Mouse (Mus musculus) retina, embryonic 14.5 days (tissue): Measurements from ENCODE around the gene Helt.
A peak's percentile ranks its signal among the peaks of the same experiment; 100 is the strongest.

Experiments used
- DNase-seq: peaks from one replicate; pipeline ENCODE4 v3.0.0-alpha.2; 2015; ENCODE audit warnings: low spot score

Helt gene

GRCm38 (mm10) chr8:46294181-46294892 lies at the start of gene Helt:
Helt (minus strand) TSS chr8:46294671.
- no peak for DNase-seq

DNA sequence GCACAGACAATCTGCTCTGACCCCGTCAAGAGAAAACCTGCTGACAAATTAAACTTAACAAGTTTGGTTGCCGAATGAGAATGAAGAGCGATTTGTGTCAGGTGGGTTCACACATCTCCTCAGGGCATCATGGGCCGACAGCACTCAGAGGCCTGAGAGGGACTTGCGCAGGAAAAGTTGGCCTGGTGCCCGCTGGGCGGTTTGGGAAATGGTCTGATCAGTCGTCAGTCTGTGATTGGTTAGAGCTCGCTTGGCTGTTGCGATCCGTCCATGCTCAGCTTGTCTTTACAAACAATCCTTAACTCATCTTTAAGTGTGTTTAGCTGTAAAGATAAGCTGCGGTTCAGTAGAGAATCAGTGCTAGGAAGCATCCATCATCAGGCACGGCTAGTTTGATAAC lies 47.8 kb upstream of the Helt start:
- no peak for DNase-seq

- DNase-seq: no peak
These were observed 46.2 kb upstream of the Helt start for GRCm38 (mm10) chr8:46340381-46341273.

GRCm38 (mm10) chr8:46339317-46339716 lies 44.8 kb upstream of the Helt start:
- no peak for DNase-seq

GRCm38 (mm10) chr8:46336351-46336750 lies 41.9 kb upstream of the Helt start:
- no peak for DNase-seq

DNA sequence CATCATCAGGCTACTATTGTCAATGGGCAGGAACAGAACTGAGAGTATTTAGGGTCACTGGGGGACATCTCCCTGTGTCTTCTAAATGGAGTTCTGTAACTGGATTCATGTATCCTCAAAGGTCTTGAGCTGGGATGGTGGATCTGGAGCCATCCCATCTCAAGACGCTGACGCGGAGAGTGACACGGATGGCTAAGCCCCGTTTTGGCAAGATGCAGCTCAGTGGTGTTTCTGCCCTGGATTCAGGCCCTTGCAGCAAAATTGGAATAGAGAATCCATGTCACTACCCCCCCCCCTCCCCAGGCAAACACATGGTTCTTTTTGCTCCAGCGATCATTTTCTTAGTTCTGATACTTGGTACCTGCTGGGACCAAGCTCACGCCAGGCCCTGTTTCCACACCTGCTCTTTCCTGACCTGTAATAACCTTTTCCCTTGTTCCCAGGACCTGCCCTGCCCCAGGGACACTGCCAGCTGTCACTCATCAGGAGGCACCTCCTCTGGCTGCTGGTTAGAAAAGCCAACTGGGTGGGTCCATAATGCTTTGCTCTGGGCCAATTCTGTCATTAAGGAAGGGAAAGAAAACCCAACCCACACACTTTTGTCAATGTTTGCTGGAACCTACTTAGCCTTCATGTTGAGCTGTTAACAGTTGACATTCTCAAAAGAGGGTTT lies 38.1 kb upstream of the Helt start:
- no peak for DNase-seq

DNA sequence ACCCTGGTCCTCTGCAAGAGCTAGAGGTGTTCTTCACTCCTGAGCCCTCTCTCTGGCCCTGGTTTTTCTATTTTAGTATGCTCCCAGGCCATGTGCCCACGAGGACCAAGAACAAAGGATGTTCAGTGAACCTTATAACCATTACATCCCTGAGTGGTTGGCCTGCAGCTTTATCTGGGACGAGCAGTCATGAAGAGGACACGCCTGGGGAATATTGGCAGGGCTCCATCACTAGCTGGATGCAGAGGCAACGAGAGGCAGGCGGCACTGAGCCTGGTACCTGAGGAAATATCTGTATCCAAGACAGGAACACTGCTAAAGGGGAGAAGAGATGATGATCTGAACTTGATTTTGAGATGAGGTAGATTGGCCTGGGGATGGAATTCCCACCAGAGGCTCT lies 37.3 kb upstream of the Helt start:
- no peak for DNase-seq

DNA sequence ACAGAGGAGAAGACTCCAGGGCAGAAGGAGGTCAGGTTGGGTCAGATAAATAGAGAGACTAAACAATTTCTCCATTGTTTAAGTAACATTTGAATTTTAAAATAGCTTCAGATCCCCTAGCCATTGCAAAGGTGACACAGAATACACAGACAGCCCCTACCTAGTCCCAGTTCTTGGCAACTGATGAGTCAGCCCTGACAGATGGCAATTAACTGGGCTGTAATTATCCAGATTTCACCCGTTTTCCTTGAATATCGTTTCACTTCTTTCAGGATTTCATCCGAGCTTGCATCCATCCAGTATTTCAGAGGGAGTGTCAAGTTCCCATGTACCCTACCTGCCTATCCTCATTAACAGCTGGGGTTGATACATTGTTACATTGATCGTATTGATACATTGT lies 34.9 kb upstream of the Helt start:
- DNase-seq: no peak

DNA sequence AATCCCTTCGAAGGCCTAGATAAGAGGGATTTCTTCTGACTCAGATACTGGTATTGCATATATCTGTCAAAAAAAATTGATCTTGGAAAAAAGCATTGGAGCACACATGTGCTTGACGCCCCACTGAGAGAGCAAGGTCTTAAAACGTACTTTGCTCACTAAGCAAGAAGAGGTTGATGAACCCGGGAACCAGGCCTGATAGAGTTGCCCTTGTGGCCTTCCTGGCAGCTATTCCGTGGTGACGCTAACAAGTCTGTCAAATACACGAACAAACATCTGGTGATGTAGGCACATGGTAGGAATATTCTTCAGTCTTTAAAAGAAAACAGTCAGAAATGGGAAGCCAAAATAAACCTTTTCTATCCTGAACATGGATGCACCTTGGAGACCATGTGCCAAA lies 32.8 kb upstream of the Helt start:
- DNase-seq: no peak

- DNase-seq: no peak
These were observed 32.2 kb upstream of the Helt start for GRCm38 (mm10) chr8:46326715-46327114.

GRCm38 (mm10) chr8:46324676-46325075 lies 30.2 kb upstream of the Helt start:
- DNase-seq: no peak

GRCm38 (mm10) chr8:46323672-46324191 lies 29.3 kb upstream of the Helt start:
- no peak for DNase-seq

DNA sequence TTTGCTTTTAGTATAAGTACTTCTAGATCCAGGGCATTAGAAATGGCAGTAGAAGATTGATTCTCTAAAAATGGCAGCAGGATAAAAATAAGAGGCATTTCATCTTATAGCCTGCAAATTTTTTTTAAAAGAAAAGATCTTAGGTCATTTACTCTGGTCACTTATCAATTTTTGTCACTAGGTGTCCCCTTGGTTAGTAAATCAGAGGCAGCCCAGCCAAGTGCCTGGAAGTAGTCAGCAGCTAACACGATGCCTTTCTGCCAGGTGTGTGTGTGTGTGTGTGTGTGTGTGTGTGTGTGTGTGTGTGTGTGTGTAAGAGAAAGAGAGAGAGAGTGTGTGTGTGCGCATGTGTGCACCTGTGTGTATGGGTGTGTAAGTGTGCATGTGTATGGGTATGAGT lies 28.4 kb upstream of the Helt start:
- no peak for DNase-seq

GRCm38 (mm10) chr8:46322421-46322820 lies 27.9 kb upstream of the Helt start:
- no peak for DNase-seq

DNA sequence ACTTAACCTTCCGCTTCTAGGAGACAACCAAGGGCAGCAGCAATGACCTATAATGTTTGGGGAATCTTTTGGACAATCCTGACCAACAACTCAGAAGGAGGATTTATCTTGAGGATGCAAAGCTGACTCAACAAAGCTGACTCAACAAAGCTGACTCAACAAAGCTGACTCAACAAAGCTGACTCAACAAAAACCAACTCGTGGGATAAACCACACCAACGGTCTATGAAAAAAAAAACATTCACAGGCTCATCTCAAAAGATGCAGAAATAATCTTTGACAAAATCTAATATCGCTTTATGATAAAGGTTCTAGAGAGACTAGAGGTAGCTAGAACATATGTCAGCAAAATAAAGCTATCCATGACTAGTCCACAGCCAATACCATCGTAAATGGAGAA lies 24.3 kb upstream of the Helt start:
- DNase-seq: no peak

DNA sequence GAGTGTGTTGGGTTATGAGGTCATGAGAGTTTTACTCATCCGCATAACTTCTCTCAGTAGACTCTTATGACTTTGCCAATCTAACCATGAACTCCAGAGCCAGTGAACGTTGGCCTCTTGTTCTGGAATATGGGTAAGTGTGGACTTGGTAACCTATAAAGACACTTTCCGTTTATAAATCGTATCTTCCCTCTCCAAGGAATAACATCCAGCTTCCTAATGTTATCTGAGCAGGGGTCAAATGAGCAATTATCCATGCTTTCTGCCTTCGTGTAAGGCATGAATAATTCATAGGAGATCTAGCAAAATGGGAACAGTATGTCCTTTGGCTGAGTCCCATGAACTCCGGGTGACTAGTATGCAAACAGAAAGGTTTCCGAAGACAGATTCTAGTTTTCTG lies 22.7 kb upstream of the Helt start:
- DNase-seq: no peak

GRCm38 (mm10) chr8:46313798-46314197 lies 19.3 kb upstream of the Helt start:
- DNase-seq: no peak

DNA sequence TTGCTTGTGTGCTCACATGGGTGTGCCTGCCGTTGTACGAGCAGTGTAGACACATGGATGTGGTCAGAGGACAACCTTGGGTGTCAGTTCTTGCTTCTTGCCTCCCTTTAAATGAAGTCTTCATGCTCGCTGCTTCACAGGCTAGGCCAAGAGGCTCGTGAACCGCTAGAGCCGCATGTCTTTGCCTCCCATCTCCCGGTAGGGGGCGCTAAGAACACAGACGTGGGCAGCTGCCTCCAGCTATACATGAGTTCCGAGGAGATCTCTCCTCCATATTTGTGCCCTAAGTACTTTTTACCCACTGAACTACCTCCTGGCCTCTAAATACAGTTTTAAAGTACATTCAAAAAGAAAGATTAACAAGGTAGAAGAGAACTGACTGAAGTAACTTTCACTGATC lies 16.7 kb upstream of the Helt start:
- peak; percentile 94 for DNase-seq

- DNase-seq: no peak
These were observed 13.7 kb upstream of the Helt start for GRCm38 (mm10) chr8:46308189-46308588.

- peak; percentile 88 for DNase-seq
These were observed 11.4 kb upstream of the Helt start for GRCm38 (mm10) chr8:46305733-46306349.

- no peak for DNase-seq
These were observed 7.7 kb upstream of the Helt start for GRCm38 (mm10) chr8:46302121-46302520.

DNA sequence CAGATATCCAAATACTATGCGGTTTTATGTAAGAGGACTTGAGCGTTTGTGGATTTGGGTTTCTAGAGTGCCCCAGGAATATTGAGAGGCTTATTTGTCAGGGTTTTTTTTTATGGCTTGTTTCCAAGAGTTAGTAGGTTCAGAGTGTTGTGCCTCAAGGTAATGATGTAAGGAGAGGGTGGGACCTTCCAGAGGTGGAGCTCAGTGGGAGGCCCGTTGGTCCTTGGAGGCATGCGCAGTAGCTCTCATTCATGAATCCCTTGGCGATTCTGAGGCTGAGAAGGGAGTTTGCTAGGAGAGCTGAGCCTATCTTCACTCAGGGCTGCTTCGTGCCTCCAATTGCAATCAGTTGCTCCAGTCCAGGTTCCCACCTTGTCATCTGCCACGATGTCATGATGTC lies 4.4 kb upstream of the Helt start:
- no peak for DNase-seq
